Mouse (Mus musculus): ENCODE measurements around the gene Anxa2.

DNA sequence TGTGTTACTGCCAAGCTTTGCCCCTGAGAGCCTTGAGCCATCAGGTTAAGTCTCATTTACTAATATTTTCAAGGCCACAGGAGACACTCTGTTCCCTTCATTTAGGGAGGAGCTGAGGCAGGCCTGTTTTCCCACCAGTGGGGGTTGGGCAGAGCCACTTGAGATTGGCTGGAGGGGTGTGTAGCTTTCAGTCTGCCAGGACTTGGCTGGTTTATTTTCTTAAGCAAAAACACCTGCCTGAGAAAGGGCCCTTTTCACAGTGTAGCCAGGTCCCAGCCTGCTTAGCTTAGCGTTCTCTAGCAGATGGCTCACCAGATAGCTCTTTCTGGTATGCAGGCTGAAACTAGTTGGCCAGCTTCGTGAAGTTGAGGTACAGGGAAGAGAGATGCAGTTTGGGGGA, 5.6 kb downstream of the Anxa2 start:
- no peak for TF ChIP-seq MAFK (IDR thresholded peaks at IDR 0.05; ENCODE audit: insufficient read depth, low read depth, low read length)
- no peak for TF ChIP-seq CHD2 (IDR thresholded peaks at IDR 0.05; ENCODE audit: low read depth, low read length)
